Mouse (Mus musculus) skeletal muscle tissue, postnatal 0 days (tissue): ENCODE data around the gene Lrrn2. TPM values are rescaled to one million over a fixed set of nuclear protein-coding genes. Genes with fewer than 3 reads are reported as not detected.

ENCODE experiments used
- microRNA-seq, 2 experiments: library from miRNA; unstranded; fragments of <30 nt; microRNA quantifications; one replicate each; pipeline ENCODE4; 2016
- polyA plus RNA-seq: library from polyadenylated mRNA; unstranded; fragments of >200 nt; fragmentation: Nextera tagmentation; extraction: Ambion mirVana; gene quantifications from 2 replicates; pipeline ENCODE4 v1.2.1, GENCODE M21; 2015

Lrrn2 gene
- 3.3 and 3.7 TPM in 2 replicates for polyA plus RNA-seq

GRCm38 (mm10) chr1:132880161-132881005, at the start of gene Lrrn2:
Gene Lrrn2, plus strand, starts transcription at chr1:132880273.

Small RNAs within 50 kb of the gene (microRNA-seq; reads per million reads assigned to microRNA genes)
- 0 reads per million in 2 experiments for gene Gm44300

Other genes starting within 250 kb of the Lrrn2 start
- gene Nfasc, start 138.5 kb upstream of the Lrrn2 start, polyA plus RNA-seq, result 0.07 TPM in 1 of 2 replicates, not detected in the other
- gene Mdm4, start 150.3 kb downstream of the Lrrn2 start, polyA plus RNA-seq, result 13.2 and 15.2 TPM in 2 replicates
- gene Pik3c2b, start 165.4 kb downstream of the Lrrn2 start, polyA plus RNA-seq, result 8.5 and 11.1 TPM in 2 replicates